Mouse (Mus musculus) urinary bladder, postnatal 36 days (tissue): Measurements from ENCODE around the gene Ankrd33b.
A peak's percentile ranks its signal among the peaks of the same experiment; 100 is the strongest.

ENCODE experiments used
- DNase-seq, 2 experiments: peaks; one replicate each; pipeline ENCODE4 v3.0.0; 2022; ENCODE audit warnings: low spot score in 2 of 2, mixed read lengths in 1 of 2

Ankrd33b gene

DNA sequence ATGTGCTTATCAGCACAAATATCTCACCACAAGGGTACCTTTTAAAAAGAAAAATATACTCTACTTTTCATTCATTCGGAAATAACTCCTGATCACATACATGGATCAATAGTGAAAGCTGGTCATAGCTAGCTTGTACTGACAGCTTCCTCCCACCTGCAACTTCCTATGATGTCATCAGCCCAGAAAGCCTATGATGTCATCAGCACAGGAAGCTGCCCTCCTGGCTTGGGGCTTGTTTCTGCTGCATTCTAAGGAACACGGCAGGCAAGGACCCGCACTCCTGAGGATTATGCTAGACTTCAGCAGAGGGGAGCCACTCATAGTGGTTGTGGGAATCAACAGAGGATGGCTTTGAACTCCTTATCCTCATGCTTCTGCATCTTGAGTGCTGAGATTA, 63.2 kb downstream of the Ankrd33b start:
- DNase-seq, result no peak

DNA sequence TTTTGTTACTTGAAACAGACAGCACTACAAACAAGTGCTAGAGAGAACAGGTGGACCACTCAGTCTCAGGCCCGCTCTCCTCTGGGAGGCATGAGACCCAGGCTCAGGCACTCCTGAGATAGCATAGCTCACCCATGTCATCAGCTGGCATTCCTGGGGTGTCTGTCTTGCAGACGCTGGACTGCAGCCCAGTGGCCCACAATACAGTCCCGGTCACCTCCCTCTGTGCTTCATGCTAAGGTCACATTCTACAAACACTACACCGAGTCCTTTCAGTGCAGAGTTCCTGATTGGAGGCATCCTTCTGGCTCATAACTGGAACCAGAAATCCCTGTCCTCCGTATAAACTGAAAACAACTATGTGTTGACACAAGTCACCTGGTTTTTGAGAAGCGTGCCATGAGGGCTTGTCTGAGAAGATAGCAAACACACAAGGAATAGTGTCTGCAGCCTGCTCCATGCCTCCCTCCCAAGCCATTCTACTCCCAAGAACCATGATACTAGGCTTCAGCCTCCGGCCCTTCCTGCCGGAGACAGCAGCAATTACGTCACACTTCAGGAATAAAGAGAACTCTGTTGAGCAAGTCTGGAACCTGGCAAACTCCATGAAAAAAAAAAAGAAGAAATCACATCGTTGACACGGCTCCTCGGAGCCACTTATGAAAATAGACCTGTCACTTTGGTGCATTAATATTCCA, 65.1 kb downstream of the Ankrd33b start:
- no peak for DNase-seq

DNA sequence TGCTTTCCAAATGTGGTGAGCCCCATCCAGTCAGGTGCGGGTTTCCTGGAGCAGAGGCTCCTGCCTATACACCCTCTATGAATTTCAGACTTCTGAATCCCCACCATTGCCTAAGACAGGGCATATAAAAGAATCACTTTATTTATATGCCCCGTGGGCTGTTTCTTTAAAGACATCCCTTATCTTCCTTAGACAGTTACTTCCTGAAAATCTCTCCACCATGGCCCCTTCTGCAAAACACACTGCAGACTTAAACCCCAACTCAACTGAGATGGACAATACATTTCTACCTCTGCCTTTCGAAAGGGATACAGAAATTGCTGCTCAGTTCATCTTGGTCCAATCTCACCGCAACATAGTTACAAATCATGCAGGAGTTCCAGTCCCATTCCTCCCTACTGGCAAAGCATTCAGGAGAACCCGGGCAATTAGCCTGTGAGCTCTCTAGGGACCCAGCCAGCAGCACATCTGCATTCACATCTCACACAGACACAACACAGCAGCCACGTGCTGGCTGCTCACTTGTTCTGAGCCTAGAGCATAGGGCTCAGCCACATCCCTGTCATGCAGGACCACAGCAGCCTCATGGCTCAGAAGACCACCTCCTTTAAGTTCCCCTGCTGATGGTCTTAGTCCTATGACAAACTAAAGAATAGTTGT, 68.1 kb downstream of the Ankrd33b start:
- DNase-seq, result no peak

DNA sequence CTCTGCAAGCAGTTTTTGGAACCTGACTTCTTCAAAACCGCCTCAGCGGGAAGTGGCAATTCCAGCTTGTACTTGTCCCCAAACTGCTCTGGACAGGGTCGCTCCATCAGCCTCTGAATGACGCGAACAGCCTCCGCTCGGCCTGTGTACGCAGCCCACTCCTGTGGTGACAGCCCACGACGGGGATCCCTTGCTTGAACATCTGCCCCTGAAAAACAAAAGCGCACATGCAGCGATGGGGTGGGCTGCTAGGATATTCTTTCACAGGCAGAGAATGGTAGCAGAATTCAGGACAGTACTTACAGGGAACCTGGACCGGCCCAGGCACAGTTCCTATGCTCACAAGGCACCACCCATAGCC, 69.8 kb downstream of the Ankrd33b start:
- DNase-seq, result no peak

DNA sequence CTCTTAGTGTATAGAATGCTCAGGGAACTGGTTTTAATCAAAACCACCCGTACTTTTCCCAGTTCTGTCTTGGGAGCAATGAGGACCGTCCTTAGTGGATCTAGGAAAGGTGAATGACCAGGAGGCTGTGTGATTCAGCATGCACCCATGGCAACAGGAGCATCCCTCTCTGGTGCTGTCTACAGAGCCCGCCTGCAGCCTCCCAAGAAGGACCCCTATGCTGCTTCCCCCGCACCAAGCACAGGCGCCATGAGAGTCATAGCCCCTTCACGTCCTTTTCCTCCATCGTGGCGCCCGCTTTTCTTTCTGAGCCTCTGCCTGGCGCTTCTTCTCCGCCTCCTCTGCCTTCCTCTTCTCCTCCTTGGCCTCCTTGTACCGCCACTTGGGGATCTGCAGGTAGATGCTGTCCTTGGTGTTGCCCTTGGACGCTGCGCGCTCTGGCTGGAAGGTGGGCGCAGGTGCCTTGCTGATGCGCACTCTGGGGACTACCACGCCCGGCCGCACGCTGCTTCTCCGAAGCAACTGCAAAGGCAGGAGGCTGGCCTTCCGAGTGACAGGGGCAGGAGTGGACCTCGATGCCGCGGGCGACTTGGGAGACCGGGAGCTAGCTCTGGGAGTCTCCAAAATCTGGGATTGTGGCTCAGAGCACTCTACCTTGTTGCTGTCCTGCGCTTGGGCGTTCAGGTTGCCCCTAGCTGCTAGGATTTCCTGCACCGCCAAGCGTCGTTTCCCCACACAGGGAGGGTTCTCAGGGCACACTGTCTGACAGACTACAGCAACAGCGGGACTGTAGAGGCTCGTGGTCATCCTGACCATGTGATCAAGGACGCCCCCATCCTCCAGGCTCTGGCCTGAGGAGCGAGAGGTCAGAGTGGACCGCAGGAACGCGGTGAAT, 70.4 kb downstream of the Ankrd33b start:
- DNase-seq, result no peak

DNA sequence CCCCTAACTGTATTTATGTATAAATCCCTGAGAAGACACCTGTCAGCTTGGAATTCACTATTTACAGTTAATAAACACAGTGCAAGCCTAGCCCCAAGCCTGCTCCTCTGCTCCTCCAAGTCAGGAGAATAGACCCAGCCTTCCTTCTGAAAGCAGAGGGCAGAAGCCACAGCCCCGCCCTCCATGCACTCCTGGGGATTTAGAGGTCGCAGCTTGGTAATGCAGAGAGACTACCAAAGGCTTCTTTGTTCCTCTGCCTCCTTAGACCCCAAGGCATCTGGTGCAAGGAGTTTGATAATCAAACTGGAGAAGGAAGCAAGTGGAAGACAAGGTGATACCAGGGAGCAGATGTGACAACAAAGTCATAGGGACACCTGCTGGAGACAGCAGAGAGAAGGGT, 73.2 kb downstream of the Ankrd33b start:
- DNase-seq, result no peak

DNA sequence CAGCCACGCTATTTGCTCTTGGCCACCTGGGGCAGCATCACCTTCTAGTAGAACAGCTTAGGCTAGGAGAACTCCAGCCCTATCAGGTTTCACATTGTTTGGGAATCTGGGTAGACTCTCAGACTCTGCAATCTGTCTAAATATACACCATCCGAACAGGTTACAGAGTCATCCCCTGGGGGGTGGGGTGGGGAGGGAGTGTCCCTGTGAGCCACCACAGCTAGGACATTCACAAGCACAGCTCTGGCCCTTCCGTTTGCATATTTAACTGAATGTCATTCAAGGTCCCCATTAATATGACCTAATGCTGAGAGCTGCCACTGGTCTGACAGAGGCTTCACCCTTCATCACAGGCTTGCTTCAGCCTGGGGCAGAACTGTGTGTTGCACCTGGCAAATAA, 74.9 kb downstream of the Ankrd33b start:
- no peak for DNase-seq

DNA sequence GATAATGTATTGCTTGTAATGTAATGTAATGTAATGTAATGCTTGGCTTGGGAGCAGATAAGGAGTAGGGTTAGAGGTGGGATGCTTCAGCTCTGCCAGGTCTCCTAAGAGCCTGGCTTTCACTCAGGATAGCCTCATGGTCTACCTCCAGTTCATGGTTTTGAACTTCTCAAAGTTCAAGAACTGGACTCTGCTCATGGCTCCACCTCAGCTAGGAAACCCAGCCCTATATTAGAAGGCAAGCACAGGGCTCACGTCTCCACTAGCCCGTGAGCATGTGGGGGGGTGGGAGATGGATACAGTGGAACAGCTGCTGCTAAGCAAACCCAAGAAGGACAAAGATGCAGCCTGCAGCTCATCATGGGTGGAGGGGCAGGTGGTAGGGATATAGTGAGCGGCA, 81.8 kb downstream of the Ankrd33b start:
- no peak for DNase-seq

DNA sequence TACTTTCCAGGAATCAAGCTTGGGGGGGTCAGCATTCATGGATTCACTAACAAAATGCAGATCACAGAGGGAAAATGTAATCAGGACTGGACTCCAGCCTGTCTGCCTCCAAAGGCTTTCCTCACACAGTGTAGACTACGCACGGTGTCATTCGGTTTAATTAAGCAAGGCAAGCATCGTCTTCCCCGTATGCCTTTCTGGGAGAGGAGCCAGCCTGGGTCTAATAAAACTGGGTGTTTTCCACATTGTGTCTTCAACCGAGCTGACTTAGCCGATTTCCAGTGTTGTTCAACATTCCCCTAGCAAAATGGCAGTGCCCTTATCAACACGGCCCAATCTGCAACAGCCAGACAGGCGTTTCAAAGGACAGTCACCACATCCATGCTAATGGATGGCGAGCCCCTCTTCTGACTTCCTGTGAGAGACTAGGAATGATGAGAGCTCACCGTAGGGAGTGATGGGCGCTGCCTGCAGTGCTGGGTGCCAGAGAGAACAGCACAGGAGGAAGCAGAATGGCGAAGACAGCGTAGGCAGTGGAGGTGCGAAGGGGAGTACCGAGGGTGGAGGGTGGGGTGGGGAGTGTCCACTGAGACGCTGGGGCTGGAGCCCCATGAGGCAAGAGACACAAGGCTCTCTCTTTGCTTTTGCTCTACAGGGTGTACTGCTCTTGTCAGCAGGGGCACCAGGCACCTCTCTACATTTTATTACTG, 82.4 kb downstream of the Ankrd33b start:
- DNase-seq, result peak; percentile 23 to 34

DNA sequence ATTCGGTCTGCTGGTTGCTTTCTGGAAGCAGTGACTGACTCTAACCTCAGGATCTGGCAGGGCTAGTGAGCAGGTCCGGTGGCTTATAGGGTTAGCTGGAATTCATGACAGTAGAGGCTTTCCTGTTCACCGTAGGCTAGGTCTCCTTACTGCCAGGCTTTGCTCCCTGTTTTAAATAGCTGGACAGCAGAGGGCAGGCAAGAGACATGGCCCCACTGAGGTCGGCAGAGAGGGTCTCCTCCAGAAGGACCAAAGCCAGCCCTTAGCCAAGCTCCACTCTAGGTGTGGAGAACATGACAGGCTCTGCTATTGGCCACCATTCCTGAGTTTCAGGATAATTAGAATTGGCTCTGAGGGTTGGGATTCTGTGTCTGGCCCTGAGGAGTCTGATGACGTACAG, 83.4 kb downstream of the Ankrd33b start:
- DNase-seq, result no peak

DNA sequence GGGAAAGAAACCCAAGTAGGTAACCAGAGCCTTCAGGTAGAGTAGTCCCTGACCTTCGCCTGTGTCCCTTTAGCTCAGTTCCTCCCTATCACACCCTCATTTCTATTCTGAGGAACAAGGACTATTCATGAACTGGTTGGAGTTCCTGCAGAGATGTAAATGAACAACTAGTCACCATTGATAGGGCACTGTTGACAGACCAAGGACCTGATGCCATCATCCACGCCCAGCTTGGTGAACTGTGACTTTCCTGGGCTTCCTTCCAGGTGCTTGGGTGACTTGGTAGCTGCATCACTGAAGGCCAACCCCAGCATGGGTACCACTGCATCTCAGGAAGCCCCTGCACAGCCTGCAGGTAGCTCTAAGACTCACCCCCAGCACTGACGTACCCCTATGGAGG, 85.2 kb downstream of the Ankrd33b start:
- no peak for DNase-seq

DNA sequence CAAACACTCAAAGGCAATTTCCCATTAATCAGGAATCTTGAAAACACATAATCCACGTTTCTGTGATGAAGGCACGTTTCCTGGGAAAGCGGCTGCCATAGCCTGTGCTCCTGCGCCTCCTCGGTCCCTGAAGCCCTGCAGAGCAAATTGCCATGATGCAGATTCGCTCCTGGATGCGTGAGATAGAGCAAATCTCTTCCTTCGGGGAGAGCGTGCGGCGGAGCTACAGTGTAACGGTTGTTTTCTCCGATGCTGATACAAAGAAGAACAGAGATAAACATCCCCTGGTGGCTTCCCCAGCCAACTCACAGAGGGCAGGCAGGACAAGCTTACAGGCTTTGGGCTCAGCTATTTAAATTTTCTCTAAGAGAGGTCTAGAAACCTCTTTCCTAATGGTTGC, 85.7 kb downstream of the Ankrd33b start:
- DNase-seq, result no peak

DNA sequence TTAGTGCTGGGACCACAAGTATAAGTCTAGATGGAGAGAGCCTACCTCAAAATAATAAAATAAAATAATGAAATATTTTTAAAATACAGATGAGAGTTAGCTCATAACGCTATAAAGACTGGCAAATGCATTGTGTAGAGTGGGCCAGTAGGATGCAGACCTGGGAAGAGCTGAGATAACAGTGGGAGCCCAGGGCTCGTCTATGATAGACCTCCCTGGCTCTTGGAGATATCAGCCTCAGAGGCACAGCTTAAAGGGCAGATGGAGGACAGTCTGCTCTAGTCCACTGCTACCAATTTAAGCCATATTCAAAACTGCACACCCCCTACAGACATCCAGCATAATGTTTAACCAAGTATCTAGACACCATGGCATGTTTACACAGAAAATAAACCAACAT, 86.8 kb downstream of the Ankrd33b start:
- no peak for DNase-seq

DNA sequence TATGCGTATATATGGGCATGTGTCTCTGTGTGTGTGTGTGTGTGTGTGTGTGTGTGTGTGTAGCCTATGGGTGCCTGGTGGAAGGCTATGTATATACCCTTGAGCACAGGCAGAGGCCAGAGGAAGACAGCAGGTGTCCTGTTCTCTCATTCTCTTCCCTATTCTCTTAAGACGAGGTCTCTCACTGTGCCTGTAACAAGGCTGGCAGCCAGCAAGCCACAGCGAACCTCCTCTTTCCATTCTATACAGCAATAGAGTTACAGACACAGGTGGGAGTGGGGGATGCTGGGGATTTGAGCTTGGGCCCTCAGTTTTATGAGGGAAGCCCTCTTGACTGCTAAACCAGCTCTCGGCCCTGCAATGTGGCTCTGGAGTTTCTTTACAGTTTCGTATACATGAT, 87.5 kb downstream of the Ankrd33b start:
- DNase-seq, result no peak

DNA sequence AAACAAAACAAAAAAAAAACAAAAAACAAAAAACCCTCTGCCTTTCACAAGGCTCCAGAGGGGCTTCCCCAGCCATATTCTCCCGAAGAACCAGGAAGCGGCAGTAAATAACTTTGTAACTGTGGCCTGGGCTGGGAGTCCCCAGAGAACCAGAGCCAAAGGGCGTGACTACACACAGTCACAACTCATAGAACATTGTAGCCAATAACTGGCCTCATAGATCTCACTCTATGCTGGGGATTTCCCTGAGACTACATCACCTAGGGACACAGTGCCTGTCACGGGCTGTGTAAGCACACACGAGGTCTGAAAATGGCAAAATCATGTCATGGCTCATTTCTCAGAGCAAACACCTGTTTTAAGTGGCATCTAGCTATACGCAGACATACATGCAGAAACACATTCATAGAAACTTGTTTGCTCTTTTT, 87.9 kb downstream of the Ankrd33b start:
- DNase-seq, result no peak

DNA sequence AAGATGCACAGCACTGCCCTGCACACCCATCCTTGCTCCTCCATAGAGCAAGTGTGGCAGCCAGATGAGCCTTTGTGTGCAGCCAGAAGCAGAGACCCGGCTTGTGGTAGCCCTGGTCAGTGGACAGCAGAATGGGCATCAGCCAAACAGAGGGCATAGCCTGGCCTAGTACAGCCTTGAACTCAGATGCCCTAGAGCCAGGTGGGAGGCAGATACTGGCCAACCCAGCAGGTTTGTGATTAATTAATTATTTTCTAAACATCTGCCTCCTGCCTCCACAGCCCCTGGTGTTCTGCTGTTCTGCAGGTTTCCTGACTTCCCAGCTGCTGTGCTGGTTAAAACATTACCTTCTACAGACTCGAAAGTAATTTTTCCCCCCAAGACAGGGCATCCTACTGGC, 88.4 kb downstream of the Ankrd33b start:
- DNase-seq, result no peak

DNA sequence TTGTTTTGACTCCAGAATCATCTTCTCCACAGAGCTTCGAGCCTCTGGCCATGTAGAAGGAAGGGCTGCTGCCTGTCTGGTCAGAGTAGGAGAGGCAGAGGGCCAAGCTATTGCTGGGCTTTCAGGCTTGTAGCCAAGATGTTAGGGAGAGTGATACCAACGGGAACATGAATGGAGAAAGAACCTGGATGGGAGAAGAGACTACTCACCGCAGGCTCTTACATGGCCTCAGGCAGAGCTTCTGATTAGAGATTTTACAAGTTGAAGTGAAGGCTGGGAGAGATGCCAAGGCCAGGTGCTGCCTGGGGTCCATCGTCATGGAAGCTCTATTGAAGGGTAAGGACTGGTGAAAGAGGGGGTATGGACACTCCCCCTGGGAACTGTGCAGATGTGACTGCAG, 89.4 kb downstream of the Ankrd33b start:
- DNase-seq, result no peak

DNA sequence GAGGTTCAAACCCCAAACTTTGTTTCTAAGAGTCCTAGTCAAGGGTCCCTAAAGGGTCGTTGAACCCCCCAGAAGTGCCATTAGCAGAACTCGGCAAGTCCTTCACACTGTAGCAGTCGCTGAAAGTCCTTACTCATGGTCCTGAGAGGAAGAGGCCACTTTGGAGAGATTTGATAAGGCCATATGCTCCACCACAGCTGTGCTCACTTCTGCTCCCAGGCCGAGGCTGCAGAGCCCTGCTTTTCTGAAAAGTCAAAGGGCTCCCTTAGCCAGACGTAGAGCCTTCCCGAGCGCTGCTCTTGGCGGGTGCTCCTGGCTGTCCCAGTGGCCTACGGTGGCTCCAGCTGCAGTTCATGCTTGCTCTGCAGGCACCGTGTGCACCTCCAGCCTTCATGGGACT, 94.0 kb downstream of the Ankrd33b start:
- DNase-seq, result no peak

DNA sequence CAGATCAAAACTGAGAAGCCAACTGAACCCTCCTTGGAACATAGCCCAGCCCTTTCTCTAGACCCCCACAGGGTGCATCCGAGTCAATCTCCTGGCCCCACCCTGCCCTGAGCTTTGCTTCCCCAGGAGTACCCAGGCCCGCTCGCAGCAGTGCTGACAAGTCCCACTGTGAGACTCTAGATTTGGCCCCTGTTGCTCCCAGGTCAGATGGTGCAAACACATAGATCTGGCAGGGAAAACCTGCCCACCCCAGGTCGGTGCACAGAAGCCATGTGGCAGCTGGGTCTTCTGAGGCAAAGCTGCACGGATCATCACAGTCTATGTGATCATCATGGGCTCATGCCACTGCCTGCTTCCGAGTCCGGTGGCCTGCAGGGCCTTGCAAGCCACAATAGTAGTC, 94.8 kb downstream of the Ankrd33b start:
- DNase-seq, result no peak

DNA sequence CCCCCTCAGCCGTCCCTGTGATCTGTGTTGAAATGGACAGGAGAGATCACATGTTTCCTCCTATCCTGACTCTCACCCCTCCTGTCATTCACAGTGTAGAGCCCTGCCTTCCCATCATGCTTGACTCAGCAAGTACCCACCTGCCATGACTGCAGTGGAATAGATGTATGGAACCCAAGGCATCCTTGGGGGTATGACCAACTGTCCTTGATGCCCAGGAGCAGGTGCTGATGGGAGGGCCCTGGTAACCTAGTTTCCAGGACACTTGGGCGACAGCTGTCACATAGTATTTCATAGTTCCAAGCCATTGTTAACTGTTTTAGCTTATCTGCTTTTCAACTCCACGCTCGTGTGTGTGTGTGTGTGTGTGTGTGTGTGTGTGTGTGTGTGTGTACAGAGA, 98.0 kb downstream of the Ankrd33b start:
- DNase-seq, result no peak

DNA sequence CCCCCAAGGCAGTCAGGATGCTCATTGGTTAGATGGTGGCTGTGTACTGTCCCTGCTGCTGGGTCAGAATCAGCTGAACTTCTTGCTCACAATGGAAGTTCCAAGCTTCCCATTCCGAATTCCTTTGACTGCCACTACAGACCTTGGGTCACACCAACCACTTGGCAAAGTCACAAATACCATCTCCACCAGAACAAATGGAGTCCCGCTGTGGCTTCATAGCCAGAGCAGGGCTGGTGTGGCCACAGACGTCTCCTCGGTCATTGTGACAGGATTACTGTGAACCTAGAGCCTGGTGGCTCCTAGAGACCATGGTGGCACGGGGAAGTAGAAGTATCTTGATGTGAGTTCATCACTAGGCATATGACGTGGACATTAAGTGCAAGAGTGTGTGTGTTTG, 99.4 kb downstream of the Ankrd33b start:
- no peak for DNase-seq

DNA sequence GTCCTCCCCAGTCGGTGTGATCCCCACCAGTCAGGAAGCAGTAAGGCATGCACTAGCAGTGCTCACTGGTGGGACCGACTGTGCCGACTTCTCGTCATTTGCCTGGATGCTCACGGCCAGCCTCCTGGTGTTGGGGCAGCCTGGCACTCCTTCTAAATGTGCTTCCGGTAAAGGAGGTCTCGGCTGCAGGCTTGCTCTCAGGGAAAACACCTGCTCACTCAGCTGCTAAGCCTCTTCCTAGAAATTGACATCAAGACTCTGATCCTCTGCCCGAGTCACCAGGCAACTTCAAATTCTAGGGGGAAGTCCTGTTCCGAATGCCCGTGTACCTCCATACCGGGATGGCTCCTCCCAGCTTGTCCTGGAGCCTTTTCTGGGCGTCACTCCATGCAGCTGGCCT, 101.7 kb downstream of the Ankrd33b start:
- DNase-seq, result no peak
